Mouse (Mus musculus): ENCODE measurements at regions not wholly inside any gene's neighbourhood (a gene's known extent, or its start where the extent isn't known, plus 50 kb on each side); places are given as distances from the start of the nearest gene placed in this dataset.
A peak's percentile ranks its signal among the peaks of the same experiment; 100 is the strongest.

DNA sequence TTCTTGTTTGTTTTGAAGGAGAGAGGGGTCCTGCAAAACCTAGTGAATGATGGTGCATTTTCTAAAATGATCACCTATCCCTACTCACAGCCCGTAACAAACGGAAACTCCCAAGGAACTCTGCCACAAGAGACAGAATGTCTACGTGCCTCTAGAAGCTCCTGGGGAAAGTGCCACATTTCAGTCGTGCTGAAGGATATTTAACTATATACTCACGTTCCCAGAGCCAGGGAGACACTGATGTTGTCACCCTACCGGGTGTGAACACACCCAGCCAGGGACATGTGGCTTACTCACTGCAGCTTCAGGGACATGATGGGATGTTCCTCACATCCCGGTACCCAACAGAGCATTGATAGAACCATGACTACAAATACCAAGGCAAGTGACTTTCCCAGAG lies 456.7 kb downstream of the Irx1 start:
- peak in 1 of 2 experiments; percentile 28 for DNase-seq (ENCODE audit: low spot score in 2 of 2)

GRCm38 (mm10) chr13:71489773-71490172 lies 473.8 kb downstream of the Irx1 start:
- no peak for DNase-seq (ENCODE audit: low spot score in 2 of 2)

DNA sequence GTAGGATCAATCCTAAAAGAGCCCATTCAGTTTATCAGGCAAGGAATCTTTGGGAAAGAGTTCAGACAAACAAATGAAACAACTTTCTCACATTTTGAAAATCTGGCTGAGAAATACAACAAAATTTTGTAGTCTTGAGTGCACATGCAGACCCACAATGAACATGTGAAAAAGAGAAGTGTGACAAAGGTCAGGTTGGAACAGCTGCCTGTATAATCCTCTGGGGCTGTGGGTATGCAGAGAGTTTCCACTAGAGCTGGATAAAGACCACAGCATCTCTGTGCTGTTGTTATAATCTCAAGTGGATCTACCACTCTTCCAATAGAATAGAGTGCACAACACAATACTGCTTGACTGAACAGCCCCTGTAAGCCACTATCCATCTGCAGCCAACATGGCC lies 482.3 kb downstream of the Irx1 start:
- DNase-seq (ENCODE audit: low spot score in 2 of 2) = no peak

- no peak for DNase-seq (ENCODE audit: low spot score in 2 of 2)
Measured at GRCm38 (mm10) chr13:71461552-71461951, 502.0 kb downstream of the Irx1 start.

GRCm38 (mm10) chr13:71460607-71461006 lies 502.9 kb downstream of the Irx1 start:
- no peak for DNase-seq (ENCODE audit: low spot score in 2 of 2)

DNA sequence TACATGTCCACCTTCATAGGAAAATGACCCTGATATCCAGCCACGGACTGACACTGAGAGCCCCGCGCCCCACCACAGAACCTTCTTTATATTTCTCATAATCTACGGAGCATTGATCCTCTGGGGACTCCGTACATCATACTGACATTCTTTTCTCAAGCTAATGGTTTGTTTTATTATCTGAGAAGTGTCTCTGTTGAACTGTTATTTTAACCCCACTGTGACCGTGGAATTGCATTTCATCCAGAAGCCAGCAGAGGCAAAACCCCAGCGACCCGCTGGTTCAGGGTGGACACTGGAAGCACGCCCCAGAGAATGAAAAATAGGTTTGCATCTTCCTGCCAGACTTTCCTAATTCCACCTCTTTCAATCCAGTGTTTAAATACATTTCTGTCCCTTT lies 503.4 kb downstream of the Irx1 start:
- DNase-seq (ENCODE audit: low spot score in 2 of 2) = no peak

GRCm38 (mm10) chr13:71459022-71459536 lies 504.4 kb downstream of the Irx1 start:
- peak in 1 of 2 experiments; percentile 21 for DNase-seq (ENCODE audit: low spot score in 2 of 2)

DNA sequence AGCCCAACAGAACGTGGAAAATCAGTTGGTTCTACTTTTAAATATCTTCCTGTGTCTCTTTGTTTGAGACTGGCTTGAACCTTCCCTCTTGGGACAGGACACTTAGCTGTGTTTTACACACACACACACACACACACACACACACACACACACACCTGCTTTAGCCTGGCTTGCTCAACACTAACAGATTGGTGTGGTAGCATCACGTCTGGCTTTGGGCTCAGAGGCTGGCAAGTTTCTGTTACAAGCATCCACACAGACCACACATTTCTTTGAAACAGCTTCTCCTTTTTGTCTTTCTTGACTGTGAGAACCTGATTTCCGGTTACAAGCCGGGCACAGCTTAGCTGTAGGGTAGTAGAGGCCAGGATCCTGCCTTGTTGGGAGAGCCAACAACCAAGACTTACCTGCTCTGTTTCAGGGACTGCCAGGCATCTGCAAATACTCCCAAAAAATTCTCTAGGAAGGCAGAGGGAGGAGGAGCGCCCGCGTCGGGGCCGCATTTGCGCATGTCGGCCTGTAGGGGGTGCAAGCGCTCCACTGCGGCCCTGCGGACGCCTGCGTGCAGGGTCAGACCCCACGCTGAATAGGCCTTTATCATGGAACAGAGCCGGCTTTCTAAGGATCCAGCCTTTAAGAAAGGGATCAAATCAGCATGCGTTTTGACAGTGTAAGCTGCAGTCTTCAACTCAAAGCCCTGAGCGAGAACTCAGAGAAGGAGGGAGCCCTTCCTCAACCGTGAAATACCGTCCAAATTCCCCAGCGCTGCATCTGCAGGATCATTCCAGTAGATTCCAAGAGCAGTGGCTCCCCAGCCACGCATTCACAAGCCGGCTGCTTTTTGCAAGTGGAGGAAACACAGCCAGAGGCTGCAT lies 505.2 kb downstream of the Irx1 start:
- DNase-seq (ENCODE audit: low spot score in 2 of 2) = peak; percentile 57 to 74

GRCm38 (mm10) chr13:71457550-71457949 lies 506.0 kb downstream of the Irx1 start:
- DNase-seq (ENCODE audit: low spot score in 2 of 2) = no peak

DNA sequence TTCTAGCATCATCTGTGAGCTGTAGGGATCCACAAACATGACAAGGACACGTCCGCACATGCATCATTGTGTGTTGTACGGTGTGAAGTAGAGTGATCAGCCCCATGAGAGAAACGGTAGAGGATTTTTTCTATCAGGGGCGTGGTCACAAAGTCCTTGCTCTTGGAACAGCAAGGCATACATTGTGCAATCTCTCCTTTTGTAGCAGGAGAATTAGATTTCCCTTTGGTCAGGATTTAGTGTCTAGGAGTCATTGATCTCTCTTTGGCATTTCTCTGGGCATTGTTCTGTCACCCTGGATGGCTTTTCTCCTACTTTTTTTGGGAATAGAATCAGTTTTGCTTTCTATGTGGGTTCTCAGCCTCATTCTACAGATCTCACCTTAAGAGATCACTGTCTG lies 511.3 kb downstream of the Irx1 start:
- DNase-seq (ENCODE audit: low spot score in 2 of 2) = no peak

DNA sequence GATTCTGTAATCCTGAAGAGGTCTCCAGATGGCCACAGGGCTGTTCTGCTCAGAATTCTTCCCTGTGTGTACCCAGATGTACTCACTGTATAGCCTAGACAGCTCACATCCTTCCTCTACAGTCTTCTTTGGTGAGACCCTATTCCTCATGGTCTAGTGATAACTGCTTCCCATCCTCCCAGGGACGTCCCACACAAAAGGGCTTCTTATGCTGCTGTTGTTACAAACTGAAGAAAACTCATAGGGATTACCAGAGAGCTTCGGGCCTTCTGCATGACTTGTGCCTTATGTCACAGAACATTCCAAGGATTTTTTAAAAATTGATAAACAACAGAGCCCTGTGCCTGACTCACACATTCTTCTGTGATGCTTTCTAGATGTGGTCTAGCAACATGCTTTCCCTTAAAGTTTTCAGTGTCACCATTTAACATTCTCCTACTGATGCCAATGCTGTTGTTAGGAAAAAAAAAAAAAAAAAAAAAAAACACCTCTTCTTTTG lies 525.9 kb downstream of the Irx1 start:
- DNase-seq (ENCODE audit: low spot score in 2 of 2) = no peak

DNA sequence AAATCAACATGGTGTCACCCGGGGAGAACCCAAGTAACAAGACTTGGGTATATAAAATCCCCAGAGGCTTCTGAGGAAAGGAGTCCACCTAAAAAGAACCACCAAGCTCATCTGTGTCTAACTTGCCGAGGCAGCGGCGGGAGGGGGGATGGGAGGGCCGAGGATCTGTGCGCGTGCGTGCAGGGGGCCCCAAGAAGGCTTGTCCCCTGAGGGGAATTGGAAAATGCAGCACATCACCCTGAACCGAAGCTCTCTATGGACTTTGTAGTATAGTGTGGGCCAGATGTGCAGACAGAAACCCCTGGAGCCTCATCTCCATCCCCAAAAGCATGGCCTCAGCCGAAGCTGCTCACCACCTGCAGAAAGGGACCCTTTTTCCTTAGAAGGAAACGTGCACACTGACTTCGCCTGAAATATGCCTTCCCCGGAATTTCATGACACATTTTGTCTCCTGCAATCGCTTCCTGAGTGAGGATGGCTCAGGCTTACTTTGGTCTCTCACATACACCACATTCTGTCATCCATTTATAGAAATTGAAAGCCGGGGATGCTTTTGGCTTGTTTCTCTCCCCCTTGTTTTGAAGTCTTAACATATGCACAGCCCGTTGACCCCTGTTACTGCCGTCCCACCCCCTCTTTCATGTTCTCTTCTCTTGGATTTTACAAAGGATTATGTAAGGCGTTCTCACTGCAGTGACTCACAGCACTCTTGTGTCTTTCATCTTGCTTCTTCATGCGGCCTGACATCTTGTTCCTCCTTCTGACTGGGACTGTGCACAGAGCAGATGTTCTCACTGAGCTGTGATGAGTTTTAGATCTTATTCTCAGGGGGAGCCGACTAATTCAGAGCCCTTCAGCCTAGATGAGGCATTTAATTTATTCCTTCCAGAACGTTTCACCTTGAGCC lies 559.6 kb downstream of the Irx1 start:
- peak; percentile 27 to 34 for DNase-seq (ENCODE audit: low spot score in 2 of 2)

GRCm38 (mm10) chr13:71393716-71394309 lies 552.2 kb upstream of the Adamts16 start:
- no peak for DNase-seq (ENCODE audit: low spot score in 2 of 2)

DNA sequence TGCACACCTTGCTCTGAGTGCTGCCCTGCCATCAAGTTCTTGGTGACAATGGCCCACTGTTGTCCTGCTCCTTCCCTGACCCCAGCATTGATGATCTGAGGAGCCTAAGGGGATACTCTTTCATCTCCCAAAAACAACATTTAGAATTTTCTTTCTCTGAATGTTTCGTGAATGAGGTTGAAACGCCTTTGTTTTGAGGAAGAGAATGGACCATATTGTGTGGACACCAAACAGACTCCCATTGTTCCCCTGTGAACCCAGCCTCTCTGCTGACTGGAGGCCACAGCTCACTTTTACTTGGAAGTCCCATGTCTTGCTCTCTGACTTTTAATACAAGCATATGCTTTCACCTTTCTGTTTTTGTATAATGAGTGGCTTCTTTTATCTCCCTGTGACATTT lies 537.0 kb upstream of the Adamts16 start:
- DNase-seq (ENCODE audit: low spot score in 2 of 2) = no peak

GRCm38 (mm10) chr13:71375909-71376606 lies 534.4 kb upstream of the Adamts16 start:
- peak; percentile 33 to 56 for DNase-seq (ENCODE audit: low spot score in 2 of 2)

DNA sequence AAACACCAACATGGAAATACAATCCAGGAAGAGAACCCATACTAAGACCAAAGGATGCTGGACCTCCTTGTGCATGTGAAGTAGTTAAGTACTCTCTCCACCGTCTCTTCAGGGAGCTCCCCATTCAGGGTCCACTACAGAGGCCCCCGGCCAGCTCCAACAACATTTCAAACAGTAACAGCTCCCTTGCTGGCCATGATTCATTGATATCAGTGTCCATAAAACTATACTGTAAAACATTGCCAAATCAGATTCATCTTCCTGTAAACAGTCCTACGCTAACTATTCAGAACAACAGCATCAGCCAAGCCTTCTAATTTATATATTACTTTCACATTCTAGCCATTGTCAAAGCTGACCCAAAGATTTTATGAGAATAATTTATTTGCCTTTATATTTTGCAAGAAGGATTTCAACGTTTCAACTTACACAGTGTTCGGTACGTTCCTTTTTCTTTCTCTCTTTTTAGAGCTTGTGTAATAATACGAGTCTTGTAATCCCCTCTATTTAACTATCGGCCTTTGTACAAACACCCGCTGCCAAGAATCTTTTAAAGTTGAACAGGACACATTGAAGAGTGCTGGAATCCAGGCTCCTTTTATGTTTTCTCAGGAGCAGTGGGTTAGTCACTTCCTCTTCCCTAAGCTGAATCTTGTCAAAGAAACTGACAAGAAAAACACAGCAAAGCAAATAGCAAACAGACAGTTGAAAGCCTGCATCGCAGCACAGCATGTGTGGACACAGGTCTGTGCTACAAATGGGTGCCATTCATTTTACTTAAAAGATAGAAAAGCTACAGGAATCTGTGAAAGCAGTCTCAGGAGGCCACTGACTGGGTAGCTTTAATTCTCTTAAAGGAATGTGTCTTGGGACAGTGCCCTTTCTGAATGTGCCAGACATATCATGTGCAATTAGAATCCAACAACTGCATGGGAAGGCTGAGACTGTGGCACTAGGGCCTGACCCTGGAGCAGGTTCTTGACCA lies 531.4 kb upstream of the Adamts16 start:
- DNase-seq (ENCODE audit: low spot score in 2 of 2) = no peak

DNA sequence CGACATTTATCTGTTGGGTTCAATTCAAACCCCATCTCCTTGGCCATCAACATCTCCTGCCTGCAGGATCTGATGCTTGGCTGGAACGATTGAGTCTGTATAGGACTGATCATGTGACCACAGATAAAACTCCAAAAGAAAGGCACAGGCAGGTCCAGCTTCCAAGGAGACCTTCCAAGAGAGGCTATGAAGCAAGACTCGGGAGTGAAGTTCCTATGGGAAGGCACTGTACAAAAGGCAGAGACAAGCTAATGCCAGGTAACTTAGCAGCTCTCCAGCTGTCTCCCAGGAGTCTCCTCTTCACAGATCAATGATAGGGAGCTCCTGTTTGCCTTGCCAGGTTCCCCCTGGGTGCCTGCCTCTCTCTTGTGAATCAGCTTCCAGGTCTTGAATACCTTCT lies 528.2 kb upstream of the Adamts16 start:
- DNase-seq (ENCODE audit: low spot score in 2 of 2) = no peak

GRCm38 (mm10) chr13:71365261-71365660 lies 523.6 kb upstream of the Adamts16 start:
- no peak for DNase-seq (ENCODE audit: low spot score in 2 of 2)

GRCm38 (mm10) chr13:71362311-71362710 lies 520.7 kb upstream of the Adamts16 start:
- DNase-seq (ENCODE audit: low spot score in 2 of 2) = no peak

GRCm38 (mm10) chr13:71359112-71359511 lies 517.5 kb upstream of the Adamts16 start:
- no peak for DNase-seq (ENCODE audit: low spot score in 2 of 2)
